16 mouse cellular contexts compared by ENCODE assay signal in the genomic region with DNA sequence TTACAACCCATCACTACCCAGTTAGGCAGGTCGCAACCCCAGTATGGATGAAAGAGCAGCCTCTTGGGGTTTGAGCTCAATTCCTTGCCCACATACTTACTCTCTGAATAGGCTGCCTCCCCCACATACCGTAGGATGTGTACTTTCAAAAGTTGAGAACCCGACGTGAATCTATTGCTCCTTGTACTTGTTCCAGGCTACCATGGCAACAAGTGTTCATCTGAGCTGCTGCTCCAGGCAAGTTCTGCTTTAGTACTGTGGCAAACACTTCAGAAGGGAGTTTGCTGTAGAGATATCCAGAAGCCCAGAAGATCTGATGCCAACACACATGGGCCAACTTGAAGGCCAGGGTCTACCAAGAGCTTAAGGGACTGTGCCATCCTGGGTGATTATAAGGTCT. TPM values are rescaled to one million over a fixed set of nuclear protein-coding genes. Genes with fewer than 3 reads are reported as not detected.
DNase-seq lines count a peak whose midpoint lies in the region; ATAC-seq and TF ChIP-seq lines count a peak whose summit lies in the region.
"Had no signal": no experiment of that assay in that cellular context is flagged by ENCODE, and none has a peak within 500 bp of the region (broad histone marks: within the 10 kb centered on the region; RNA-seq: fewer than 3 reads in every experiment).

No protein-coding gene starts in this region.

- 65% methylated on average over 4 of the region's 4 CpGs for whole genome bisulfite sequencing in hindbrain, embryonic 12.5 days

- no peaks in the 10 kb centered on the region for H3K9me3 ChIP-seq in hindbrain, embryonic 12.5 days (replicated peaks)
- H3K9me3 ChIP-seq: intestine, embryonic 15.5 days; limb, embryonic 15.5 days; stomach, embryonic 15.5 days had no signal

- H3K4me2 ChIP-seq in hindbrain, embryonic 12.5 days (replicated peaks): no peak overlapping the region
- H3K4me2 ChIP-seq: intestine, embryonic 15.5 days; limb, embryonic 15.5 days; stomach, embryonic 15.5 days had no signal

- no peak for ATAC-seq in hindbrain, embryonic 12.5 days (ENCODE audit: low FRiP score)
- ATAC-seq: intestine, embryonic 15.5 days had no signal

- H3K4me1 ChIP-seq in hindbrain, embryonic 12.5 days: peaks cover 19% of the 10 kb centered on the region

- H3K36me3 ChIP-seq in hindbrain, embryonic 12.5 days: no peaks in the 10 kb centered on the region
- H3K36me3 ChIP-seq: intestine, embryonic 15.5 days; limb, embryonic 15.5 days; stomach, embryonic 15.5 days had no signal

- no peaks in the 10 kb centered on the region for H3K27me3 ChIP-seq in hindbrain, embryonic 12.5 days
- H3K27me3 ChIP-seq: intestine, embryonic 15.5 days; limb, embryonic 15.5 days; stomach, embryonic 15.5 days had no signal

- H3K27ac ChIP-seq in layer of hippocampus, adult 2 months: peak overlapping the region; percentile 83
- H3K27ac ChIP-seq in hindbrain, embryonic 12.5 days: no peak overlapping the region
- H3K27ac ChIP-seq: heart, adult 2 months; intestine, embryonic 15.5 days; limb, embryonic 15.5 days; macrophage; stomach, embryonic 15.5 days had no signal

- TF ChIP-seq CTCF in layer of hippocampus, adult 2 months (conservative IDR thresholded peaks at IDR 0.05): no peak

- H3K4me3 ChIP-seq in layer of hippocampus, adult 2 months: no peak overlapping the region
- H3K4me3 ChIP-seq in hindbrain, embryonic 12.5 days: no peak overlapping the region
- H3K4me3 ChIP-seq: heart, adult 2 months; intestine, embryonic 15.5 days; limb, embryonic 15.5 days; stomach, embryonic 15.5 days had no signal

- peak; percentile 20 for DNase-seq in adrenal gland, adult 2 months
- DNase-seq in adrenal gland, postnatal 14 days: no peak
- DNase-seq in layer of hippocampus, adult 2 months (ENCODE audit: low spot score in 2 of 2): peak in 1 of 2 experiments; percentile 45
- DNase-seq in layer of hippocampus, postnatal 10 days (ENCODE audit: low spot score in 2 of 2): no peak
- DNase-seq in layer of hippocampus, adult 9-11 months: peak; percentile 54
- DNase-seq in lung, postnatal 36 days: peak; percentile 79
- no peak for DNase-seq in thymus, postnatal 4 days
- DNase-seq: cerebellum, adult 11-12 months; heart, postnatal 4 days had no signal

- H3K9ac ChIP-seq in hindbrain, embryonic 12.5 days: no peak overlapping the region
- H3K9ac ChIP-seq: intestine, embryonic 15.5 days; limb, embryonic 15.5 days; stomach, embryonic 15.5 days had no signal

RNA-seq across cellular contexts. Expression of a gene that starts 16.1 kb away (rescaled TPM):
- total RNA-seq in adrenal gland, adult 2 months (2021): not detected
- polyA plus RNA-seq in adrenal gland, adult 2 months (2012; rRNA removed): not detected in 2 replicates
- total RNA-seq in adrenal gland, postnatal 14 days (2021): not detected in 2 replicates
- under 1 TPM; 0.20 to 0.37 TPM for total RNA-seq in layer of hippocampus, adult 2 months (2021)
- under 1 TPM; 0.36 to 0.73 TPM for total RNA-seq in layer of hippocampus, postnatal 10 days (2021)
- polyA plus RNA-seq in hindbrain, embryonic 12.5 days (2016; fragmentation: Nextera tagmentation; extraction: Ambion mirVana): not detected in 2 replicates
- total RNA-seq: neutrophil, adult 5-6 weeks had no signal
- polyA plus RNA-seq: intestine, embryonic 15.5 days; macrophage; stomach, embryonic 15.5 days had no signal

RNA-seq across cellular contexts. Expression of a gene that starts 26.8 kb away (rescaled TPM):
- total RNA-seq in adrenal gland, adult 2 months (2021): 100 to 1,000 TPM; 111 to 120 TPM
- polyA plus RNA-seq in adrenal gland, adult 2 months (2012; rRNA removed): 67.0 and 96.3 TPM in 2 replicates
- 46.4 and 59.7 TPM in 2 replicates for total RNA-seq in adrenal gland, postnatal 14 days (2021)
- 10 to 100 TPM; 11.3 to 11.7 TPM for total RNA-seq in layer of hippocampus, adult 2 months (2021)
- 10 to 100 TPM; 16.8 to 17.4 TPM for total RNA-seq in layer of hippocampus, postnatal 10 days (2021)
- polyA plus RNA-seq in hindbrain, embryonic 12.5 days (2016; fragmentation: Nextera tagmentation; extraction: Ambion mirVana): 18.7 and 20.7 TPM in 2 replicates

RNA-seq across cellular contexts. Expression of a gene that starts 33.9 kb away (rescaled TPM):
- total RNA-seq in adrenal gland, adult 2 months (2021): under 1 TPM; 0.12 to 0.14 TPM
- not detected in 2 replicates for polyA plus RNA-seq in adrenal gland, adult 2 months (2012; rRNA removed)
- not detected in 2 replicates for total RNA-seq in adrenal gland, postnatal 14 days (2021)
- under 1 TPM; 0.12 to 0.59 TPM for total RNA-seq in layer of hippocampus, adult 2 months (2021)
- total RNA-seq in layer of hippocampus, postnatal 10 days (2021): under 1 TPM; 0.37 to 0.42 TPM
- polyA plus RNA-seq in hindbrain, embryonic 12.5 days (2016; fragmentation: Nextera tagmentation; extraction: Ambion mirVana): 0.10 and 0.26 TPM in 2 replicates
- total RNA-seq: heart, adult 2 months; neutrophil, adult 5-6 weeks had no signal
- polyA plus RNA-seq: intestine, embryonic 15.5 days; limb, embryonic 15.5 days; macrophage had no signal

RNA-seq across cellular contexts. Expression of a gene that starts 44.7 kb away (rescaled TPM):
- under 1 TPM; 0.40 to 0.48 TPM for total RNA-seq in adrenal gland, adult 2 months (2021)
- not detected in 2 replicates for polyA plus RNA-seq in adrenal gland, adult 2 months (2012; rRNA removed)
- 0.26 and 2.1 TPM in 2 replicates for total RNA-seq in adrenal gland, postnatal 14 days (2021)
- total RNA-seq in layer of hippocampus, adult 2 months (2021): under 1 TPM; 0.31 to 0.32 TPM
- under 1 TPM; 0.40 to 0.82 TPM for total RNA-seq in layer of hippocampus, postnatal 10 days (2021)
- not detected in 2 replicates for polyA plus RNA-seq in hindbrain, embryonic 12.5 days (2016; fragmentation: Nextera tagmentation; extraction: Ambion mirVana)
- total RNA-seq: neutrophil, adult 5-6 weeks had no signal
- polyA plus RNA-seq: heart, adult 2 months; limb, embryonic 15.5 days; macrophage had no signal

Comparison
In these comparisons a context has a peak if more than half of its experiments do, and no peak if none do; other contexts are left out.
1. DNase-seq: peak in adrenal gland, adult 2 months (single experiment), layer of hippocampus, adult 9-11 months (single experiment) and lung, postnatal 36 days (single experiment); none in adrenal gland, postnatal 14 days (single experiment), layer of hippocampus, postnatal 10 days (0 of 2) and thymus, postnatal 4 days (single experiment).